Mouse (Mus musculus) embryonic fibroblast, embryonic 13.5 days (primary cell): ENCODE measurements around the gene Rasgrp4.

Experiments
- CTCF ChIP-seq: IDR thresholded peaks from 2 replicates; pipeline ENCODE4 v1.5.1; 2011; ENCODE audit warnings: mild to moderate bottlenecking, control low read depth, low read length, moderate library complexity, borderline replicate concordance; ENCODE audit not compliant: insufficient read depth
- POLR2A ChIP-seq: IDR thresholded peaks from 2 replicates; pipeline ENCODE4 v1.6.1; 2011; ENCODE audit warnings: low read depth, mild to moderate bottlenecking, control low read depth, low read length, moderate library complexity

- no peak for TF ChIP-seq CTCF
- no peak for TF ChIP-seq POLR2A
Observed at GRCm38 (mm10) chr7:29154018-29154720, 19.5 kb downstream of the Rasgrp4 start.
